Mouse (Mus musculus): ENCODE results near the gene Unk. TPM values are rescaled to one million over a fixed set of nuclear protein-coding genes. Genes with fewer than 3 reads are reported as not detected.

Gene Unk
- polyA plus RNA-seq, 1 experiment from 2014 or later: 8.3 TPM

GRCm38 (mm10) chr11:116002894-116003293, 27.2 kb upstream of the Unk start:
- Histone ChIP-seq H3K36me3 (ENCODE audit: control insufficient read depth, insufficient read depth, low read length) (peaks cover 5% of the 10 kb centered on the region; the same call in 1 of the 2 replicates), H3K9me3 (ENCODE audit: control insufficient read depth, low read length) (no peaks in the 10 kb centered on the region), H3K4me3 (ENCODE audit: low read depth, low read length) (no peak overlapping the region), H3K27me3 (ENCODE audit: control insufficient read depth, insufficient read depth, low read length) (no peaks in the 10 kb centered on the region), H3K27ac (replicated peaks) (no peak overlapping the region), H3K4me1 (replicated peaks; ENCODE audit: control insufficient read depth, insufficient read depth) (peaks cover 6% of the 10 kb centered on the region), H3K9ac (ENCODE audit: low read length) (no peak overlapping the region), H3K4me2 (replicated peaks; ENCODE audit: low read depth) (no peak overlapping the region)
- no peak for DNase-seq (ENCODE audit: low spot score)
- WGBS: 81% methylated on average over 3 of the region's 3 CpGs
- no peak for ATAC-seq (ENCODE audit: low FRiP score, low TSS enrichment)
- no peak for TF ChIP-seq EP300 (optimal IDR thresholded peaks at IDR 0.05)
- TF ChIP-seq CTCF (IDR thresholded peaks at IDR 0.05; ENCODE audit: low read depth): peak; percentile 52

GRCm38 (mm10) chr11:116004186-116004823, 25.8 kb upstream of the Unk start:
- Histone ChIP-seq H3K4me1 (replicated peaks; ENCODE audit: control insufficient read depth, insufficient read depth) (peaks cover 6% of the 10 kb centered on the region), H3K4me3 (ENCODE audit: low read depth, low read length) (peak overlapping the region; percentile 35), H3K9me3 (ENCODE audit: control insufficient read depth, low read length) (no peaks in the 10 kb centered on the region), H3K4me2 (replicated peaks; ENCODE audit: low read depth) (peak overlapping the region; percentile 59), H3K9ac (ENCODE audit: low read length) (peak overlapping the region; percentile 63), H3K36me3 (ENCODE audit: control insufficient read depth, insufficient read depth, low read length) (peaks cover 7% of the 10 kb centered on the region; the same call in 1 of the 2 replicates), H3K27me3 (ENCODE audit: control insufficient read depth, insufficient read depth, low read length) (no peaks in the 10 kb centered on the region), H3K27ac (replicated peaks) (peak overlapping the region; percentile 86)
- TF ChIP-seq CTCF (IDR thresholded peaks at IDR 0.05; ENCODE audit: low read depth) (no peak), EP300 (optimal IDR thresholded peaks at IDR 0.05) (no peak)
- DNase-seq (ENCODE audit: low spot score) (no peak), ATAC-seq (ENCODE audit: low FRiP score, low TSS enrichment) (no peak; the same call in 1 of the 2 replicates)
- WGBS: 32% methylated on average over 8 of the region's 8 CpGs

DNA sequence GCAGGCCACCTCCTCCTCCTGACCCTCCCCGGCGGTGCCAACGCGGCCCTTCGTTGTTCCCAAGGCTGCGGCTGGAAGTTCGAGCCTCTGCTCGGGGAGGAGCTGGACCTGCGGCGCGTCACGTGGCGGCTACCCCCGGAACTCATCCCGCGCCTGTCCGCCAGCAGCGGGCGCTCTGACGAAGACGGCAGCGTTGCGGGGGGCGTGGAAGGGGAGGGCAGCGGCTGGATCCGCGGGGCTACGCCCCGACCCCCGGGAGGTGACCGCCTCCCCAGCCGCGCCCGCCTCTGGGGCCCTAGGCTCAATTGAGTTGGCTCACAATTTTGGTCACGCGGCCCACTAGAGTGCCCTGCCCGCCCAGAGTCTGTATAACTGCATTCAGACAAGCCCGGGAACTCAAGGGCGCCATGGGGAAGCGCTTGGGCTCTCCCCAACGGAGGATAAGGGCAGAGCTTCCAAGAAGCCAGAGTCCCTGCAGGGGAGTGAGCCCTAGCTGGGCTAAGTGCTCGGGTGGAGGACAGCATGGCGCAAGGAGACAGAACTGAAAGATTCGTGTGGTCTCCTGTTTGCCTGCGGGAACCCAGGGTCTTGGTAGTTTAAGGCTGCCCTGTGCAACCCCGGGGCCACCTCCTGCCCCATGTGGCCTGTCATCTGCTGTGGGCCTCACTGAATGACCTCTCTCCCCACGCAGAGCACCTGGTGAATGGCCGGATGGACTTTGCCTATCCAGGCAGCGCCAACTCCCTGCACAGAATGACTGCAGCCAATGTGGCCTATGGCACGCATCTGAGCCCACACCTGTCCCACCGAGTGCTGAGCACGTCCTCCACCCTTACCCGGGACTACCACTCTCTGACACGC, 25.1 kb upstream of the Unk start:
- H3K36me3 ChIP-seq (ENCODE audit: control insufficient read depth, insufficient read depth, low read length): peaks cover 7% of the 10 kb centered on the region; the same call in 1 of the 2 replicates
- no peaks in the 10 kb centered on the region for H3K9me3 ChIP-seq (ENCODE audit: control insufficient read depth, low read length)
- peak; percentile 77 for ATAC-seq (ENCODE audit: low FRiP score, low TSS enrichment)
- H3K4me3 ChIP-seq (ENCODE audit: low read depth, low read length): peak overlapping the region; percentile 35
- WGBS: 8% methylated on average over 49 of the region's 54 CpGs
- H3K27me3 ChIP-seq (ENCODE audit: control insufficient read depth, insufficient read depth, low read length): no peaks in the 10 kb centered on the region
- TF ChIP-seq CTCF (IDR thresholded peaks at IDR 0.05; ENCODE audit: low read depth) (peak; percentile 81), EP300 (optimal IDR thresholded peaks at IDR 0.05) (no peak)
- peak overlapping the region; percentile 86 for H3K27ac ChIP-seq (replicated peaks)
- peak overlapping the region; percentile 59 for H3K4me2 ChIP-seq (replicated peaks; ENCODE audit: low read depth)
- peak overlapping the region; percentile 63 for H3K9ac ChIP-seq (ENCODE audit: low read length)
- H3K4me1 ChIP-seq (replicated peaks; ENCODE audit: control insufficient read depth, insufficient read depth): peaks cover 6% of the 10 kb centered on the region; the same call in 1 of the 2 replicates
- DNase-seq (ENCODE audit: low spot score): peak; percentile 90

DNA sequence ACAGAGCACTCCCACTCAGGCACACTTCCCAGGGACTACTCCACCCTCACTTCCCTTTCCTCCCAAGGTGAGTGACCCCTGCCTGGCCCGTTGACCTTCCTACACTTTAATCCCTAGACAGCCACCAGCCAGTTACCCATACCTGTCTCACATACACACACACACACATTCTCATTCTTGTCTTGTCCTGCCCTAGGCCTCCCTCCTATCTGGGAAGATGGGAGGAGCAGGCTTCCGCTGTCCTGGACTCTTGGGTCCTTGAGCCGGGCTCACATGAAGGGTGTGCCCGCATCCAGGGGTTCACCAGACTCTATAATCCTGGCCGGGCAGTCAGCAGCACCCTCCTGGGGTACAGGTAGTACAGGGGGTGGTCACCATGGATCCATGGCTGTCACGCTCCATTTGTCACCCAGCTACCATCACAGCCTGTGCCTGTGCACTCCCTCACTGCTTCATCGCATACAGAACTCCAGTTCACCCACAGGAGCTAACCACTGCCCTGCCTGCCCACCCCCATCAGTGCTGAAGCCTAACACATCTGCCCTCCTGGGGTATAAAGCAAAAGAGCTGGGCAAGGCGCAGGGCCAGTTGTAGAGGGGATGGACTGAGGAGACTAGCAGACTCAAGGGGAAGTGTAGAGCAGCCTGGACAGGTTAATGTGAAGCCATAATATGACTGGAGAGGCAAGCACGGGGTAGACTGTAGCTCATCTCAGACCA, 24.3 kb upstream of the Unk start:
- TF ChIP-seq EP300 (optimal IDR thresholded peaks at IDR 0.05) (no peak), CTCF (IDR thresholded peaks at IDR 0.05; ENCODE audit: low read depth) (no peak)

DNA sequence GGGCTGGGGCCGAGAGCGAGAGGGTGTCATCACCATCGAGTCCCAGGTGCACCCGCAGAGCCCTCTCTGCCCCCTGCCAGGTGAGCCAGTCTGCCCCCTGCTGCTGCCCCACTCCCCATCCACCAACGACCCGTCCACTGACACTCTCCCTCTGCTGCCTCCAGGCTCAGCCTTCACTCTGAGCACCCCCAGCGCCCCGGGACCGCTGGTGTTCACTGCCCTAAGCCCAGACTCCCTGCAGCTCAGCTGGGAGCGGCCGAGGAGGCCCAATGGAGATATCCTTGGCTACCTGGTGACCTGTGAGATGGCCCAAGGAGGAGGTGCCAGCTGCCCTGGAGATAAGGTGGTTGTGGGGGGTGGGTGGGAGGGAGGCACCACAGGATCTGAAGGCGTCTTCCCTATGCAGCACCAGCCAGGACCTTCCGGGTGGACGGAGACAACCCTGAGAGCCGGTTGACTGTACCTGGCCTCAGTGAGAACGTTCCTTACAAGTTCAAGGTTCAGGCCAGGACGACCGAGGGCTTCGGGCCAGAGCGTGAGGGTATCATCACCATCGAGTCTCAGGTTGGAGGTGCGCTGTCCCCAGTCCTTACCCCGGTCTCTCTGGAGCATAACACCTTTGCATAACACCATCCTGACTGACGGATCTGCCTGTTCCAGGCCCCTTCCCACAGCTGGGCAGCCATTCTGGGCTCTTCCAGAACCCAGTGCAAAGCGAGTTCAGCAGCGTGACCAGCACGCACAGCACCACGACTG, 22.8 kb upstream of the Unk start:
- Histone ChIP-seq H3K4me2 (replicated peaks; ENCODE audit: low read depth) (no peak overlapping the region), H3K4me3 (ENCODE audit: low read depth, low read length) (no peak overlapping the region), H3K36me3 (ENCODE audit: control insufficient read depth, insufficient read depth, low read length) (peaks cover 7% of the 10 kb centered on the region; the same call in 1 of the 2 replicates), H3K27ac (replicated peaks) (no peak overlapping the region), H3K9me3 (ENCODE audit: control insufficient read depth, low read length) (no peaks in the 10 kb centered on the region), H3K4me1 (replicated peaks; ENCODE audit: control insufficient read depth, insufficient read depth) (peaks cover 6% of the 10 kb centered on the region; the same call in 1 of the 2 replicates), H3K27me3 (ENCODE audit: control insufficient read depth, insufficient read depth, low read length) (no peaks in the 10 kb centered on the region), H3K9ac (ENCODE audit: low read length) (no peak overlapping the region)
- WGBS: 86% methylated on average over 28 of the region's 28 CpGs
- TF ChIP-seq CTCF (IDR thresholded peaks at IDR 0.05; ENCODE audit: low read depth) (no peak), EP300 (optimal IDR thresholded peaks at IDR 0.05) (no peak)
- no peak for ATAC-seq (ENCODE audit: low FRiP score, low TSS enrichment)
- no peak for DNase-seq (ENCODE audit: low spot score)

More for the DNA sequence above, 24.3 kb upstream of the Unk start:
- H3K36me3 ChIP-seq (ENCODE audit: control insufficient read depth, insufficient read depth, low read length): peaks cover 7% of the 10 kb centered on the region; the same call in 1 of the 2 replicates
- H3K4me3 ChIP-seq (ENCODE audit: low read depth, low read length): no peak overlapping the region
- 73% methylated on average over 9 of the region's 9 CpGs for WGBS
- peak overlapping the region; percentile 86 for H3K27ac ChIP-seq (replicated peaks)
- H3K27me3 ChIP-seq (ENCODE audit: control insufficient read depth, insufficient read depth, low read length): no peaks in the 10 kb centered on the region
- peaks cover 6% of the 10 kb centered on the region; the same call in 1 of the 2 replicates for H3K4me1 ChIP-seq (replicated peaks; ENCODE audit: control insufficient read depth, insufficient read depth)
- no peak for DNase-seq (ENCODE audit: low spot score)
- ATAC-seq (ENCODE audit: low FRiP score, low TSS enrichment): 0 out of 2 replicates have a peak, but pooled peaks have one; percentile 7
- H3K9me3 ChIP-seq (ENCODE audit: control insufficient read depth, low read length): no peaks in the 10 kb centered on the region
- peak overlapping the region; percentile 59; the same call in 1 of the 2 replicates for H3K4me2 ChIP-seq (replicated peaks; ENCODE audit: low read depth)
- H3K9ac ChIP-seq (ENCODE audit: low read length): peak overlapping the region; percentile 63; the same call in 1 of the 2 replicates

Measured in stomach, postnatal 0 days (tissue).